Mouse (Mus musculus) kidney, embryonic 14.5 days (tissue): ENCODE measurements at regions not wholly inside any gene's neighbourhood (a gene's known extent, or its start where the extent isn't known, plus 50 kb on each side); places are given as distances from the start of the nearest gene placed in this dataset.

Source experiments
- ATAC-seq: fragments of 200-750 bp; cut with Nextera tagmentation; 2 replicates; pipeline ENCODE4 v1.8.0; 2017; ENCODE audit warnings: moderate number of reproducible peaks, mild to moderate bottlenecking, moderate TSS enrichment, moderate library complexity; ENCODE audit not compliant: low FRiP score, low TSS enrichment
- H3K27ac ChIP-seq: fragments of 300-500 bp; sonication (generic); 2 replicates; pipeline ENCODE4 v1.5.1; 2014; ENCODE audit warnings: low read depth, mild to moderate bottlenecking, low read length, moderate library complexity, mixed read lengths
- H3K27me3 ChIP-seq: fragments of 300-500 bp; sonication (generic); 2 replicates; pipeline ENCODE4 v1.6.1; 2014; ENCODE audit warnings: mild to moderate bottlenecking, low read length; ENCODE audit not compliant: control insufficient read depth, insufficient read depth
- H3K36me3 ChIP-seq: fragments of 300-500 bp; sonication (generic); 2 replicates; pipeline ENCODE4 v1.6.1; 2014; ENCODE audit warnings: low read length, mixed read lengths; ENCODE audit not compliant: control insufficient read depth, insufficient read depth
- H3K4me1 ChIP-seq: fragments of 300-500 bp; sonication (generic); 2 replicates; pipeline ENCODE4 v1.6.1; 2014; ENCODE audit warnings: low read length, mixed read lengths; ENCODE audit not compliant: control insufficient read depth, insufficient read depth
- H3K4me2 ChIP-seq: fragments of 300-500 bp; sonication (generic); replicated peaks from 2 replicates; pipeline ENCODE4 v1.6.1; 2014; ENCODE audit warnings: low read depth, mild to moderate bottlenecking, low read length
- H3K4me3 ChIP-seq: fragments of 300-500 bp; sonication (generic); 2 replicates; pipeline ENCODE4 v1.5.1; 2014; ENCODE audit warnings: mild to moderate bottlenecking, low read length
- H3K9ac ChIP-seq: fragments of 300-500 bp; sonication (generic); 2 replicates; pipeline ENCODE4 v1.6.1; 2014; ENCODE audit warnings: low read depth, mild to moderate bottlenecking, low read length, moderate library complexity
- H3K9me3 ChIP-seq: fragments of 300-500 bp; sonication (generic); 2 replicates; pipeline ENCODE4 v1.6.1; 2016; ENCODE audit warnings: low read length; ENCODE audit not compliant: control insufficient read depth
- WGBS: fragments of 180-500 bp; shearing (Covaris S2); extraction: QIAGEN DNeasy Blood & Tissue Kit; methylation state at CpG from one replicate; pipeline ENCODE4 v1.1.7; 2014; 5-methylcytosine and 5-hydroxymethylcytosine counted together

DNA sequence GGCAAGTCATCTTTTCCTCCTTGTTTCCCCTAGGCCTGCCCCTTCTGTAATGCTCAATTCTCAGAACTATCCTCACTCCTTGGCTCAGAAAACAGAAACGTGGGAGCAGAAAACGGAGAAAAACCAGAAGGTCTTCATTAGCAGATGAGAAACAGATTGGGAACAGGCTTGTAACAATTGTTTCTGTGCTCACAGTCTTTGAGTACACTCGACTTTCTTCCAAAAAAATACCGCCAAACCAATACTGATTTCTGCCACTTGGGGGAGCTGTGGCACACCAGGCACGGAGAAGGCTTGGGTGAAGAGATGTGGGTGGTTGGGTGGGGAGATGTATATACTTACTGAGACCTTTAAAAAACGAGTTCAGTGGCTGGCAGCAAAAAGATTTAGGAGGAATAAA is 80.8 kb upstream of the 4930583I09Rik start:
- no peak for ATAC-seq
- Histone ChIP-seq H3K27me3 (no peaks in the 10 kb centered on the region), H3K4me3 (no peak overlapping the region), H3K27ac (no peak overlapping the region), H3K4me1 (peaks cover 6% of the 10 kb centered on the region; the same call in 1 of the 2 replicates), H3K4me2 (no peak overlapping the region), H3K9ac (no peak overlapping the region), H3K36me3 (no peaks in the 10 kb centered on the region), H3K9me3 (no peaks in the 10 kb centered on the region)
- WGBS: 84% methylated on average over 6 of the region's 6 CpGs

DNA sequence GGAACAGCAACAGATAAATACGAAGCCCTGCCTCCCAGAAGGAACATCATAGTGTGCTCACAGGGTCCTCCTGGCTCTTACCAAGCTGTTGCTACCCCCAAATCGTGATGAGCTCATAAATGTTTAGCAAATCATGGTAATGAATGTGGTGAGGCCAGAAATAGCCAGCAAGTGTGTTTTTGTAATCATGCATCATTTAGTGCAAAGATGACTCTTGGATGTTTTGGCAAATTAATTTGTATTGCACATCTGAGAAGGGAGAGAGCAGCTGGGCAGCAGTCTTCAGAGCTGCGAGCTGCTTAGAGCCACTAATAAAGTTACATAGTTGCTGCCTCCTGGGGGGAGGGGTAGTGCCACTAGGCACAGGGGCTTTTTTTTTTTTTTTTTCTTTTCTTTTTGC is 79.8 kb upstream of the 4930583I09Rik start:
- no peak overlapping the region for H3K4me2 ChIP-seq
- no peaks in the 10 kb centered on the region for H3K9me3 ChIP-seq
- no peak overlapping the region for H3K27ac ChIP-seq
- 34% methylated on average over 3 of the region's 3 CpGs for WGBS
- no peak overlapping the region for H3K4me3 ChIP-seq
- no peak overlapping the region for H3K9ac ChIP-seq
- H3K36me3 ChIP-seq: no peaks in the 10 kb centered on the region
- ATAC-seq: no peak
- peaks cover 6% of the 10 kb centered on the region; the same call in 1 of the 2 replicates for H3K4me1 ChIP-seq
- H3K27me3 ChIP-seq: no peaks in the 10 kb centered on the region

DNA sequence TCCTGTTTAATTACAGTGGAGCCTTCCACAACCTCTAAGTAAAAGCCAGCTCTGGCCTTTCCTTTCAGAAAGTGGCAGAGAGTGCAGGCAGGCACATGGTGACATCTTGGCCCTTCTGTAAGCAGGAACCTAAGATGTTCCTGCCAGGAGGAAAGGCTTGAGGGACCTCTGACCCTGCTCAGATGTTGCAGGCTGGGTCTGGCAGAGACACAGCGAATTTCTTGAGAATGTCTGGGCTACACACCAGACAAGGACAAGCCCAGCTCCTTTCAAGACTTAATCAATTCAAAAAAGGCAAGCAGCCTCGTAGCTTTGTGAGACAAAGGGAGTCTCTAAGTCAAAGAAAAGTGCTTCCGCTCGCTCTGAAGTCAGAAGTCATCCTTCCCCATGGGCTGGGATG is 79.2 kb upstream of the 4930583I09Rik start:
- Histone ChIP-seq H3K9ac (no peak overlapping the region), H3K36me3 (no peaks in the 10 kb centered on the region), H3K4me2 (no peak overlapping the region), H3K27me3 (no peaks in the 10 kb centered on the region), H3K4me3 (no peak overlapping the region), H3K9me3 (no peaks in the 10 kb centered on the region), H3K27ac (no peak overlapping the region), H3K4me1 (peaks cover 6% of the 10 kb centered on the region; the same call in 1 of the 2 replicates)
- ATAC-seq: no peak
- WGBS: 33% methylated on average over 4 of the region's 4 CpGs

DNA sequence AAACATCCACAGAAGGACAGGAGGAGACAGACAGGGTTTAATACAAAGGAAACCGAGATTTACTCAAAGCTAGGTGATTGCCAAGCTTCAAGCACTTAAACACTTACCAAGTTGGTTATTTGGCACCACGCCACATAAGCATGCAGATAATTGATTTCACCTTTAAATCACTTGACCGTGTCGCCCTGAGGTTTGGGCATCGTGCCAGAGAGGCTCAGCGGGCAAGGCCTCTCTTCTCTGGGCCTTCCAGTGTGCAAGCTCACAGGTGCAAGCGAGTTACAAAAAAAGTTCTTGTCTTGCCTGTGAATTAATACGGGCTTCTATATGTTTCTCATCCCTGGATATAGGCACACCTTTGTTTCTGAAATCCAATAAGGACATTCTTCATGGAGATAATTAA is 78.4 kb upstream of the 4930583I09Rik start:
- H3K4me3 ChIP-seq: no peak overlapping the region
- no peak overlapping the region for H3K9ac ChIP-seq
- no peaks in the 10 kb centered on the region for H3K27me3 ChIP-seq
- ATAC-seq: peak; percentile 46; the same call in 1 of the 2 replicates
- H3K9me3 ChIP-seq: no peaks in the 10 kb centered on the region
- no peak overlapping the region for H3K27ac ChIP-seq
- no peaks in the 10 kb centered on the region for H3K36me3 ChIP-seq
- 36% methylated on average over 8 of the region's 8 CpGs for WGBS
- H3K4me2 ChIP-seq: no peak overlapping the region
- peaks cover 6% of the 10 kb centered on the region; the same call in 1 of the 2 replicates for H3K4me1 ChIP-seq

DNA sequence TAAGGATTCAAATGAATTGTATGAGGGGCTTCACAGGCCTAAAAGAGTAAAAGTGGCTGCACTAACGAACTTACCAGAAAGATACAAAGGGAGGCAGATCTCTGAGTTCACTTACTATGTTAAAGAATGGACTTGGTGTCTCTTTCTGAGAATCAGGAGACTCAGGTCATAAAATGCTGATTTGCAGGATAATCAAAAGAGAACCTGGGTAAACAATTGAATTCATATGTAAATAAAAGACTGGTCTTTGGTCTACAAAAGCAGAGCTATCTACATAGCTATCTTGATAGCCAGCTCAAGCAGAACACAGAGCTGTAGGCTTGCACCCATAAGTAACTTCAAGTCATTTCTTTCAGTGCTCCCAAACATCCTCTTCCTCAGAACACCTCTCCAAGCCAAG is 72.8 kb upstream of the 4930583I09Rik start:
- no peak overlapping the region for H3K4me2 ChIP-seq
- H3K4me1 ChIP-seq: no peaks in the 10 kb centered on the region
- no peak overlapping the region for H3K4me3 ChIP-seq
- ATAC-seq: no peak
- peaks cover 7% of the 10 kb centered on the region; the same call in 1 of the 2 replicates for H3K9me3 ChIP-seq
- no peaks in the 10 kb centered on the region for H3K27me3 ChIP-seq
- 76% methylated on average over 1 of the region's 1 CpGs for WGBS
- no peaks in the 10 kb centered on the region for H3K36me3 ChIP-seq
- no peak overlapping the region for H3K9ac ChIP-seq
- no peak overlapping the region for H3K27ac ChIP-seq

DNA sequence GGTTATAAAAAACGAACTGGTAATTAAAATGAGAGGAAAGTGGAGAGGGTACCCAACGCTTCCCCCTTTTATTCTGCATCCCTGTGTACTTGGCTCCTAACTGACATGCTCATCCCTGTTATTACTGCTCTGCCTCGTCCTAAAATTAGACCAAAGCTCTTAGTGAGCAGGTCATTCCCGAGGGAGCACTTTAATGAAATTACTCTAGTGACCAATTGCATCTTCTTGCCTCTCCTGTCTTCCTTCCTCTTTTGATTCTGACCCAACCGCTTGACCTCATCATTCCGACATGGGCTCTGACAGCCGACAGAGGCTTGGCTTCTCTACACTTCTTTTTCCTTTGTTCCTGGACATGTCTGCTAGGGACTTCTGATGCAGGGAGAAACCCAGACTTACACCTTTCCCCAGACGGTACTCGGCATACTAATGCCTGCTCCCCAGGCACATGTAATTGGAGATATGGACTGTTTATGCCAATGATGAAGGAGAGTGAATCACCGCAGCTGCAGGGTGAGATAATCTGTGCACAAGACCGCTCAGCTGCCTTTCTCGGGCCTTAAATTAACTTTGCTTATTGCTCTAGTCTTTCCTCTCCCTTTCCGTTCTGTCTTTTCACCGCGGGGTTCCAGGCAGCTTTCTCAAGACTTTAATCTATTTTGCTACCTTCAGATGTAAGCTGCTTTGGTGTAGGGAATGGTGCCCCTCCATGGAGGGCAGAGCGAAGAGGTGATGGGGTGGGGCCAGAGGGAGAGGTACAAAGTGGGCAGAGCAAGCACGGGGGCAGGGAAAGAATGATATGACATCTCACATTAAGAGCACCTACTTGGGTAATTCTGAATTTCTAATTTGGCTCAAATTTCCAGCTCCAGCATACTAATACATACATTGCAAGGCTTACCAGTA is 66.1 kb upstream of the 4930583I09Rik start:
- H3K4me2 ChIP-seq: no peak overlapping the region
- no peak overlapping the region for H3K27ac ChIP-seq
- no peak for ATAC-seq
- H3K9ac ChIP-seq: no peak overlapping the region
- H3K36me3 ChIP-seq: no peaks in the 10 kb centered on the region
- no peaks in the 10 kb centered on the region for H3K4me1 ChIP-seq
- 70% methylated on average over 17 of the region's 17 CpGs for WGBS
- H3K9me3 ChIP-seq: no peaks in the 10 kb centered on the region
- no peaks in the 10 kb centered on the region for H3K27me3 ChIP-seq
- H3K4me3 ChIP-seq: no peak overlapping the region

DNA sequence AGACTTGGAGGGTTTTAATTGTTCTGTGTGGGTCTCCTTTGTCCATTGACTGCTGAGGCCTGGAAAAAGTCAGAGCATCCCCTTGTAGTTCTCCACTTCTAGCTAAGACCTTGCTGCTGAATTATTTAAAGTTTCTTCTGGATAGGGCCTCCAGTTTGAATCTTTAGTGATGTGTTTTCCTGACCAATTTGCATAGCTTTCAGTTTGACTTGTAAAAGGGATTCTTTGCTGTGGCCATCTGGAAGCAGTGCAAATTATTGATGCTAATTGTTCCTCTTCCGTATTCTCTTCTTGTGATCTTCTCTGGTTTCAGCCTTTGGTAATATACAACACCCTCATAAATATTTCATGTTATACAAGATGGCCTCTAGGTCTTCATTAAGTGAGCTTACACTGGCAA is 61.6 kb upstream of the 4930583I09Rik start:
- no peak overlapping the region for H3K9ac ChIP-seq
- no peak overlapping the region for H3K4me3 ChIP-seq
- H3K4me1 ChIP-seq: no peaks in the 10 kb centered on the region
- H3K27ac ChIP-seq: no peak overlapping the region
- no peaks in the 10 kb centered on the region for H3K9me3 ChIP-seq
- 72% methylated on average over 1 of the region's 1 CpGs for WGBS
- no peak for ATAC-seq
- no peak overlapping the region for H3K4me2 ChIP-seq
- H3K36me3 ChIP-seq: no peaks in the 10 kb centered on the region
- H3K27me3 ChIP-seq: no peaks in the 10 kb centered on the region

DNA sequence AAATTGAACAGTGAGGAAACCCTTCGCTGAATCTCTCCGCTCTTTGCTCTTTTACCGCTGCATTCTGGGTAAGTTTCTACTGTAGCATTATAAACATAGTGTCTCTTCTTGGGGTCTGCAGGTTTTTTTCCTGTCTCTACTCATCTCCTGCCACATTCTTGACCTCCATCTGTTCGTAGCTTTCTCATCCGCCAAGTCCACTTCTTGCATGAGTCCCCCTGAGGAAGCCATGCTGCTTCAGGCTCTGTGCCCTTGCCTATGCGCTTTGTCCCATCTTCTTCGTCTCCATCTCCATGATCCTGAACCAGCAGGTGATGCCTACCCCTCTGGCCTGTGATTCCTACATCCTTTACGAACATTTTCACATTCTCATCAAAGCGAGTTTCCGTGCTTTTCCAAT is 60.0 kb upstream of the 4930583I09Rik start:
- 95% methylated on average over 10 of the region's 10 CpGs for WGBS
- ATAC-seq: no peak
- no peaks in the 10 kb centered on the region for H3K9me3 ChIP-seq
- H3K27me3 ChIP-seq: no peaks in the 10 kb centered on the region
- H3K27ac ChIP-seq: no peak overlapping the region
- H3K4me2 ChIP-seq: no peak overlapping the region
- H3K4me3 ChIP-seq: no peak overlapping the region
- no peaks in the 10 kb centered on the region for H3K4me1 ChIP-seq
- no peak overlapping the region for H3K9ac ChIP-seq
- no peaks in the 10 kb centered on the region for H3K36me3 ChIP-seq

DNA sequence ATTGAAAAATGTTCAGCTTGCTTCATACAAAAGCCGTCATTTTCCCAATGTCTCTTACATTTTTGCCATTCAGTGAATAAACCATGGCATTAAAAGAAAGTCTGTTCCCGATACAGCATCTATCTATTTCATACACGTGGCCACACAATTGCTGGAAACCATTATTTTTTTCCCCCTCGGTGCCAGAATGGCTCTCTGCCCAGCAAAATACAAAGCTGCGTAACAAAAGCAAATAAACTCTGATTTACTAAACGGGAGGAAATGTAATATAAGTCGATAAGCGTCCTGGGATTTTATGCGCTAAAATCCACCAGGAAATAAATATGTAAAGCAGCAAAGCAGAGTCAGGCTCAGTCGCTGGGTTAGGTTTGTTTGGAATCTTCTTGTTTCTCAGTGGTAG is 59.6 kb upstream of the 4930583I09Rik start:
- ATAC-seq: no peak
- Histone ChIP-seq H3K27me3 (no peaks in the 10 kb centered on the region), H3K36me3 (no peaks in the 10 kb centered on the region), H3K4me1 (no peaks in the 10 kb centered on the region), H3K9ac (no peak overlapping the region), H3K4me2 (no peak overlapping the region), H3K9me3 (no peaks in the 10 kb centered on the region), H3K4me3 (no peak overlapping the region), H3K27ac (no peak overlapping the region)
- WGBS: 82% methylated on average over 10 of the region's 10 CpGs
